Mouse (Mus musculus): ENCODE data around the gene Tnfsf12. TPM values are rescaled to one million over a fixed set of nuclear protein-coding genes. Genes with fewer than 3 reads are reported as not detected.

Tnfsf12 gene
- polyA plus RNA-seq, 1 experiment from 2014 or later: 2.7 TPM

DNA sequence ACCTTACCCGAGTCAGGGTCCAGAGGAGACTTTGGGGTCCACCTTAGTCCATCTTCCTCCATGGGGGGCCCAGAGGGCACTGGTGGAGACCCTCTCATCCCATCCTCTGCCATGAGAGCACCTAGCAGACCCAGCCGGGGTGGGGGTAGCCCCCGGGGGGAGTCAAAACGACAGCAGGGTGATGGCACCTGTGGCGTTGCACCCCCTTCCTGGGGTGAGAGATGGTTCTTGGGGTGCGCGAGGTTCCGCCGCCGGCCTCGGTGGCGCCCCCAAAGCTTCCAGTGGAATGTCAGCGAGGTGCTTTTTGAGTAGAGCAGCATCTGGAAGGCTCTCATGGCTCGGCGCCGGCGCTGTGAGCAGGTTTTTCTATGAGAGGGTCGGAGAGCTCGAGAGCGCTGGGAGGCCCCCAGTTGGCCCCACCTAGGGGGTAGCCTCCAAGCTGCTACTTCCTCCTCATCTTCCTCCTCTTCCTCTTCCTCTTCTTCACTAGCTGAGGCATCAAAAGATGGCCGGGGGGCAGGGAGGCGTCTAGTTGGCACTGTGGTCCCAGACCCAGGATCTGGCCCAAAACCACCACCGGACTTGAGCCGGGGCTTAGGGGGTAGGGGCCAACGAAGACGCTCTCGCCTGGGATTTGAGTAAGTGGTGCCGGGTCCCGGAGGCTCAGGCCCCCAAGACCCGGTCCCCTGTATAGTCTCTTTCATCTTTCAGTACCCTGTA is 15.4 kb downstream of the Tnfsf12 start:
- DNase-seq (ENCODE audit: low spot score) (no peak), ATAC-seq (no peak)
- H3K27me3 ChIP-seq (replicated peaks; ENCODE audit: control insufficient read depth, insufficient read depth, low read length): no peaks in the 10 kb centered on the region
- H3K36me3 ChIP-seq (ENCODE audit: control insufficient read depth, insufficient read depth, low read length): peaks cover 47% of the 10 kb centered on the region
- H3K4me2 ChIP-seq (ENCODE audit: low read length): peak overlapping the region; percentile 97
- H3K4me3 ChIP-seq (ENCODE audit: low read depth, low read length): peak overlapping the region; percentile 63
- no peaks in the 10 kb centered on the region for H3K9me3 ChIP-seq (replicated peaks; ENCODE audit: control insufficient read depth, low read length)
- H3K4me1 ChIP-seq (ENCODE audit: control insufficient read depth, insufficient read depth, low read length): peaks cover 15% of the 10 kb centered on the region
- H3K27ac ChIP-seq (ENCODE audit: low read depth, low read length): no peak overlapping the region
- H3K9ac ChIP-seq (ENCODE audit: low read length): peak overlapping the region; percentile 79; the same call in 1 of the 2 replicates
- 93% methylated on average over 30 of the region's 30 CpGs for WGBS

DNA sequence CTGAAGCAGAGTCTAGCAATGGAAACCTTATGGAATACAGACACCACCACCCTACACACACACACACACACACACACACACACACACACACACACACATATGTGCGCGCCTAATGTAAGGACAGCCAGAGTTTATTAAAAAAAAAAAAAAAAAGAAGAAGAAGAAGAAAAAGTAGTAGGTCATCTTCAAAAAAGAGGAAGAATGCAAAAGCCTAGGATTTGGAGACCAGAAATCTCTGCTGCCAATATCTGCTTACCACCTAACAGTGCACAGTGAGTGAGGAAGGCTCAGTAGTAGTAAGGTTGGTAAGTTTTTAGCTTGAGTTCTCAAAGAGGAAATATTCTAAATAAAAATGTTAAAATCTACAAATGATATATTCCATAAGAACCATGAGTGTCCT is 16.5 kb downstream of the Tnfsf12 start:
- no peaks in the 10 kb centered on the region for H3K9me3 ChIP-seq (replicated peaks; ENCODE audit: control insufficient read depth, low read length)
- no peak overlapping the region for H3K4me2 ChIP-seq (ENCODE audit: low read length)
- H3K4me3 ChIP-seq (ENCODE audit: low read depth, low read length): no peak overlapping the region
- peaks cover 15% of the 10 kb centered on the region for H3K4me1 ChIP-seq (ENCODE audit: control insufficient read depth, insufficient read depth, low read length)
- ATAC-seq (no peak), DNase-seq (ENCODE audit: low spot score) (no peak)
- 97% methylated on average over 2 of the region's 2 CpGs for WGBS
- H3K36me3 ChIP-seq (ENCODE audit: control insufficient read depth, insufficient read depth, low read length): peaks cover 58% of the 10 kb centered on the region
- H3K27ac ChIP-seq (ENCODE audit: low read depth, low read length): no peak overlapping the region
- no peaks in the 10 kb centered on the region for H3K27me3 ChIP-seq (replicated peaks; ENCODE audit: control insufficient read depth, insufficient read depth, low read length)
- H3K9ac ChIP-seq (ENCODE audit: low read length): no peak overlapping the region

DNA sequence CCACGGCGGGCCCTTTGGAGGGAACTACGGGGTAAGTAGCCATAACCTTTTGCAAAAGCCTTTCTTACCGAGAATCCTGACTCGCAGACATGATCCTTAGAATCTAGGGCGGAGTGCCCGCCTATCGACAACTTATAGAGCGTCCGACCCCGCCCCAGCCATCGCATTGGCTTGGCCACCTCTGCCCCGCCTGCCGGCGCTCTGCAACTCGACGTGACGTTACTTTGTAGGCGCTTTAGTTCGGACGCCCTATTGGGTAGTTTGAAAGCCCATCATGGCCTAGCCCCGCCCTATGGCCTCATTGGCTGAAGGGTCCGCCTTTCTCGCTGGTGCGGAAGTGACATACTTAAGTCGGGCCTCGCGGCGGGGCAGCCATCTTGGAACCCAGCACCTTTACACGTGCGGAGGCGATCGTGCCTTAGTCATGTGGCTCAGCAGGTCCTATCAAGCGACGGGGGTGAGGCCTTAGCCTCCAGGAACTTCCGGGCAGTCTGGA is 23.4 kb downstream of the Tnfsf12 start, which contains the start of gene Eif4a1:
Eif4a1 (minus strand) TSS at position 213 of the 496 bp plus-strand sequence.
- Histone ChIP-seq H3K4me1 (ENCODE audit: control insufficient read depth, insufficient read depth, low read length) (peaks cover 16% of the 10 kb centered on the region), H3K36me3 (ENCODE audit: control insufficient read depth, insufficient read depth, low read length) (peaks cover 78% of the 10 kb centered on the region), H3K9ac (ENCODE audit: low read length) (peak within 1 kb of the TSS; percentile 100), H3K9me3 (replicated peaks; ENCODE audit: control insufficient read depth, low read length) (no peaks in the 10 kb centered on the region), H3K27ac (ENCODE audit: low read depth, low read length) (peak within 1 kb of the TSS; percentile 97), H3K27me3 (replicated peaks; ENCODE audit: control insufficient read depth, insufficient read depth, low read length) (no peaks in the 10 kb centered on the region), H3K4me3 (ENCODE audit: low read depth, low read length) (peak within 1 kb of the TSS; percentile 100), H3K4me2 (ENCODE audit: low read length) (peak within 1 kb of the TSS; percentile 94)
- WGBS: under 1% methylated on average over 36 of the region's 36 CpGs
- DNase-seq (ENCODE audit: low spot score) (peak; percentile 100), ATAC-seq (peak; percentile 97)

GRCm38 (mm10) chr11:69671726-69672124 is 23.9 kb downstream of the Tnfsf12 start:
- Histone ChIP-seq H3K4me2 (ENCODE audit: low read length) (peak overlapping the region; percentile 94), H3K9me3 (replicated peaks; ENCODE audit: control insufficient read depth, low read length) (no peaks in the 10 kb centered on the region), H3K4me1 (ENCODE audit: control insufficient read depth, insufficient read depth, low read length) (peaks cover 16% of the 10 kb centered on the region), H3K27ac (ENCODE audit: low read depth, low read length) (peak overlapping the region; percentile 97), H3K36me3 (ENCODE audit: control insufficient read depth, insufficient read depth, low read length) (peaks cover 77% of the 10 kb centered on the region), H3K27me3 (replicated peaks; ENCODE audit: control insufficient read depth, insufficient read depth, low read length) (no peaks in the 10 kb centered on the region), H3K4me3 (ENCODE audit: low read depth, low read length) (peak overlapping the region; percentile 100), H3K9ac (ENCODE audit: low read length) (peak overlapping the region; percentile 100)
- WGBS: under 1% methylated on average over 43 of the region's 43 CpGs
- DNase-seq (ENCODE audit: low spot score) (no peak), ATAC-seq (peak; percentile 10; the same call in 1 of the 2 replicates)

- DNase-seq (ENCODE audit: low spot score): peak; percentile 97
- H3K36me3 ChIP-seq (ENCODE audit: control insufficient read depth, insufficient read depth, low read length): peaks cover 77% of the 10 kb centered on the region
- WGBS: under 1% methylated on average over 58 of the region's 61 CpGs
These were observed 24.6 kb downstream of the Tnfsf12 start for GRCm38 (mm10) chr11:69670786-69671725.

DNA sequence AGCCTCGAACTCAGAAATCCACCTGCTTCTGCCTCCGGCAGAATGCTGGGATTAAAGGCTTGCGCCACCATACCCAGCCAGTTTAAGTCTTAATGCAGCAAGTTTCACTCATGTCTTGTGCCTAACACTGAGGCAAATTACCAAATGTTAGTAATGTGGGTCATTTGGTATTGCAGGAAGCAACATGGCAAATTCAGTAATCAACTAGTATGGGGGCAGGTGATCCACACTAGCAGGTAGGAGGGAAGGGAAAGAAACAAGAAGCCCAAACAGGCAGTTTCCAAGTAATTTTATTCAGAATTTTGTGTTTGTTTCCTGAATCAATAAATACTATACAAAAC is 29.0 kb downstream of the Tnfsf12 start:
- no peak overlapping the region for H3K4me2 ChIP-seq (ENCODE audit: low read length)
- no peaks in the 10 kb centered on the region for H3K27me3 ChIP-seq (replicated peaks; ENCODE audit: control insufficient read depth, insufficient read depth, low read length)
- H3K36me3 ChIP-seq (ENCODE audit: control insufficient read depth, insufficient read depth, low read length): peaks cover 73% of the 10 kb centered on the region
- 89% methylated on average over 3 of the region's 3 CpGs for WGBS
- H3K9me3 ChIP-seq (replicated peaks; ENCODE audit: control insufficient read depth, low read length): no peaks in the 10 kb centered on the region
- no peak overlapping the region for H3K27ac ChIP-seq (ENCODE audit: low read depth, low read length)
- no peak overlapping the region for H3K4me3 ChIP-seq (ENCODE audit: low read depth, low read length)
- no peak overlapping the region for H3K9ac ChIP-seq (ENCODE audit: low read length)
- DNase-seq (ENCODE audit: low spot score): no peak
- H3K4me1 ChIP-seq (ENCODE audit: control insufficient read depth, insufficient read depth, low read length): peaks cover 23% of the 10 kb centered on the region
- no peak for ATAC-seq

More at GRCm38 (mm10) chr11:69670786-69671725, 24.6 kb downstream of the Tnfsf12 start:
- Histone ChIP-seq H3K4me3 (ENCODE audit: low read depth, low read length) (peak overlapping the region; percentile 100), H3K9me3 (replicated peaks; ENCODE audit: control insufficient read depth, low read length) (no peaks in the 10 kb centered on the region), H3K9ac (ENCODE audit: low read length) (peak overlapping the region; percentile 100), H3K4me1 (ENCODE audit: control insufficient read depth, insufficient read depth, low read length) (peaks cover 16% of the 10 kb centered on the region), H3K27ac (ENCODE audit: low read depth, low read length) (peak overlapping the region; percentile 97), H3K27me3 (replicated peaks; ENCODE audit: control insufficient read depth, insufficient read depth, low read length) (no peaks in the 10 kb centered on the region), H3K4me2 (ENCODE audit: low read length) (peak overlapping the region; percentile 94)
- peak; percentile 72 for ATAC-seq

DNA sequence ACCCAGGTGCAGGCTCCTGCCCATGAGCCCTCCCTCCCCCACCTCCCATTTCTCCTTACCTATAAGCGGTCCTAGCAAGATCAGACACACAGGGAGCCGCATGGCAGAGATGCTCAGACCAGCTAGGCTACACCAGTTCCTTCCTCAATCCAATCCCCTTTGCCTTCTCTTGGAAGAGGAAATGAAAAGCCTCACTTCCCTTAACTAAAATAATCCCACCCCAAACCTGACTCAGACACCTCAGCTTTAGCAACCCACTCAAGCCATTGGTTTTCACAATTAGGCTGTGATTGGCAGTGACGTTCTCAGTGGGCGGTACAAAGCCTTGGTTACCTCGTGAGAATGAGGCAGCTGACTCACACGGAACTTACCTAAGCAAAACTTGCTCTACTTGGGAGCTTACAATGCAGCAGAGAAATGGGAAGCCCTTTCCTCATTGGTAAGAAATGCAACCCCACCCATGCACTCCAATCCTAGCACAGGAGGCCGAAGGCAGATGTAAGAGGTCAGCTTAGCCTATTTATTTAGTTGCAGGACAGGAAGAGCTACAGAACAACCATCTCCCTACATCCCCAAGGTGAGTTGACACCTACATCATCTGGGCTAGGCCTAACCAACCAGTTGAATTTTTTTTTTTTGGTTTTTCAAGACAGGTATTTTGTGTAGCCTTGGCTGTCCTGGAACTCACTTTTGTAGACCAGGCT is 29.5 kb downstream of the Tnfsf12 start, which contains the start of gene Cd68:
Cd68 (minus strand) TSS at position 193 of the 704 bp plus-strand sequence.
- no peak within 1 kb of the TSS for H3K9ac ChIP-seq (ENCODE audit: low read length)
- peaks cover 73% of the 10 kb centered on the region for H3K36me3 ChIP-seq (ENCODE audit: control insufficient read depth, insufficient read depth, low read length)
- DNase-seq (ENCODE audit: low spot score) (peak; percentile 32), ATAC-seq (no peak)
- no peak within 1 kb of the TSS for H3K4me2 ChIP-seq (ENCODE audit: low read length)
- no peaks in the 10 kb centered on the region for H3K9me3 ChIP-seq (replicated peaks; ENCODE audit: control insufficient read depth, low read length)
- no peak within 1 kb of the TSS for H3K27ac ChIP-seq (ENCODE audit: low read depth, low read length)
- no peaks in the 10 kb centered on the region for H3K27me3 ChIP-seq (replicated peaks; ENCODE audit: control insufficient read depth, insufficient read depth, low read length)
- 25% methylated on average over 7 of the region's 7 CpGs for whole genome bisulfite sequencing
- no peak within 1 kb of the TSS for H3K4me3 ChIP-seq (ENCODE audit: low read depth, low read length)
- H3K4me1 ChIP-seq (ENCODE audit: control insufficient read depth, insufficient read depth, low read length): peaks cover 25% of the 10 kb centered on the region

DNA sequence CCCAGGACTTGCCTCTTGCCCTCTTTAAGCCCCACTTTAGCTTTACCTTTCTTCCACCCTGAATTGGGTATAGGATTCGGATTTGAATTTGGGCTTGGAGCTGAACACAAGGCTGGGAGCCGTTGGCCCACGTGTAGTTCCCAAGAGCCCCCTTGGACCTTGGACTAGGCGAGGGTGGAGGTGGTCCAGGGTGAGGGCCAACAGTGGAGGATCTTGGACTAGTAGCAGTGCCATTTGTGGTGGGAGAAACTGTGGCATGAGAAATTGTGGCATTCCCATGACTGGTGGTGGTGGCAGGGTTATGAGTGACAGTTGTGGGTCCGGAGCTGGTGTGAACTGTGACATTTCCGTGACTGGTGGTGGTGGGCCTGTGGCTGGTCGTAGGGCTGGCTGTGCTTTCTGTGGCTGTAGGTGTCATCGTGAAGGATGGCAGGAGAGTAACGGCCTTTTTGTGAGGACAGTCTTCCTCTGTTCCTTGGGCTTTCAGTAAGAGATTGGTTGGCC is 30.1 kb downstream of the Tnfsf12 start:
- Histone ChIP-seq H3K4me1 (ENCODE audit: control insufficient read depth, insufficient read depth, low read length) (peaks cover 22% of the 10 kb centered on the region), H3K27me3 (replicated peaks; ENCODE audit: control insufficient read depth, insufficient read depth, low read length) (no peaks in the 10 kb centered on the region), H3K4me2 (ENCODE audit: low read length) (no peak overlapping the region), H3K4me3 (ENCODE audit: low read depth, low read length) (no peak overlapping the region), H3K27ac (ENCODE audit: low read depth, low read length) (no peak overlapping the region), H3K36me3 (ENCODE audit: control insufficient read depth, insufficient read depth, low read length) (peaks cover 69% of the 10 kb centered on the region), H3K9ac (ENCODE audit: low read length) (no peak overlapping the region), H3K9me3 (replicated peaks; ENCODE audit: control insufficient read depth, low read length) (no peaks in the 10 kb centered on the region)
- DNase-seq (ENCODE audit: low spot score) (no peak), ATAC-seq (no peak)
- WGBS: 80% methylated on average over 9 of the region's 9 CpGs
